Mouse (Mus musculus): ENCODE measurements at regions not wholly inside any gene's neighbourhood (a gene's known extent, or its start where the extent isn't known, plus 50 kb on each side); places are given as distances from the start of the nearest gene placed in this dataset.

DNA sequence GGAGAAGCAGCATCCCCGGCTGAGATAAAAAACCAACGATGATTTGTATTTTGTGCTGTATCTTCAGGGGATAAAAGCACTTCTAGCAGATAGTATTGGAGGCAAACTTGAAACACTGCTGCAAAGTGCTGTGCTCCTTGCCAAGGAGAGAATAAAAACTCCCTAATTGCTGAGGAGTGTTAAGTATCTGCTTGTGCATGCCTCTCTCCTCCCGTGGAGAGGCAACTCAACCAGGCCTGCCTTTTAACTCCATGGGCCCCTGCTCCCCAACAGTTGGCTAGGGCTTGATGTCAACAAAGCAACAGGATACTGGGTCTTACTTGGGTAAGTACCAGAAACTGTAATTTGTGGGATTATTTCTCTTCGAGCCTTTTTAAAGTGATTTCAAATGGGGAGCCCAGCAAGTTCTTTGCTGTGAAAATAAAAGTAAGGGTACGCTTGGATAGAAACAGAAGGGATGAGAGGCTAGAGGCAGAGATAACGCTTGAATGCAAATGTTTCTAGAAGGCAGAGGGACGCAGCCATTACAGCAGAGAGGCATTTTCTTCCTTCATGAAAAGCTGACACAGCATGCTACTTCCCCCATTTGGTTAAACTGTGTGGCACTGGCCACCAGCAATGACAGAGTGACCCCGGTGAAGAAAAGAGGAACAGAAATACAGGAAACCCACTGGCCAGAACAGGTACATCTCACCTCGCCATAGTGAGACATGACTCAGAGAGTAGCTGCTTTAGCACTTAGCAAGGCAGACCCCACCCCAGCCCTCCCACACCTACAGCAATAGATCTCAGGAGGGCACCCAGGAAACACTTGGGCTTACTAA, 369.0 kb upstream of the Spred2 start:
- no peak for TF ChIP-seq CTCF (IDR thresholded peaks at IDR 0.05; ENCODE audit: borderline replicate concordance, insufficient read depth, low read depth, low read length)
- no peak for TF ChIP-seq POLR2A (IDR thresholded peaks at IDR 0.05; ENCODE audit: borderline replicate concordance, insufficient read depth, low read length)
- Histone ChIP-seq H3K4me3 (replicated peaks; ENCODE audit: insufficient read depth, low read depth, low read length) (no peak overlapping the region), H3K27ac (ENCODE audit: insufficient read depth, low read length) (no peak overlapping the region), H3K27me3 (ENCODE audit: control insufficient read depth, insufficient read depth, low read length) (no peaks in the 10 kb centered on the region), H3K4me1 (ENCODE audit: control insufficient read depth, insufficient read depth, low read length) (no peaks in the 10 kb centered on the region)
- 41% methylated on average over 9 of the region's 9 CpGs for WGBS
- no peak for DNase-seq

DNA sequence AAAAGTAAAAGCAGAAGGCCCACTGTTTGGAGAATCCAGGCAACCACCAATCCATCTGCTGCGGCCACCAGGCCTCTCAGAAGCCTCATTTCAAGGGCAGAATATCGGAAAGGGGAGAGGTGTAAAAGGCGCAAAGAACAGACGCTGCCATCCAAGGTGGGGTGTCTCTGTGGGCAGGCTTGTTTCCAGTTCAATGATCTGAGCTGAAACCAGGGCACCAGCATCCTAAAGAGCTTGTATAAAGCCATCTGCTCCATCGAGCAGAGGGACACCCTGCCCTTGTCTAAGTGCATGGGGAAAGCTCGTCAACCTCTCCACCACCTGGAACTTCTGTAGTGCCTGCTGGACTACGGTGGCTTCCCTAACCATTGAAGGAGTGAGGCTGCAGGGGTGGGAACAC, 363.7 kb upstream of the Spred2 start:
- no peak for TF ChIP-seq CTCF (IDR thresholded peaks at IDR 0.05; ENCODE audit: borderline replicate concordance, insufficient read depth, low read depth, low read length)
- TF ChIP-seq POLR2A (IDR thresholded peaks at IDR 0.05; ENCODE audit: borderline replicate concordance, insufficient read depth, low read length) = no peak
- H3K27ac ChIP-seq (ENCODE audit: insufficient read depth, low read length) = no peak overlapping the region
- peaks cover 5% of the 10 kb centered on the region for H3K4me1 ChIP-seq (ENCODE audit: control insufficient read depth, insufficient read depth, low read length)
- no peak overlapping the region for H3K4me3 ChIP-seq (replicated peaks; ENCODE audit: insufficient read depth, low read depth, low read length)
- no peaks in the 10 kb centered on the region for H3K27me3 ChIP-seq (ENCODE audit: control insufficient read depth, insufficient read depth, low read length)
- 16% methylated on average over 7 of the region's 7 CpGs for WGBS
- DNase-seq = peak; percentile 10 to 23

DNA sequence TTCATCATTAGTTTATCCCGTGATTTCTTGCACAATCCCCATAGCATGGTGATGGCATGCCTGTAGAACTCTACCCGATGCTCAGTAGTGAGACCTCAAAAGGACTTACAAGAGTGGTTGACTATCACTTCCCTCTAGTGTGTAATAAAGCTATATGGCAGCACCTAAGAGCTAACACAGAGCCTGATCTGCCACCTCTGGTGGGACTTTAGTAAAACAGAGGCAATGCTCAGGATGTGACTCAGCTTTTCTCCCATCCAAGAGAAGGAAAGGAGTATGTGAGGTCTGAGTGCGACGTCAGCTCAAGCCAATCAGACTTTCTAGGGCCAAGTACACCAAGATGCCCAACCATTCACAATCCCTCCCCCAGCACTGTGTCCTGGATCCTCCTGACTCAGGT, 361.5 kb upstream of the Spred2 start:
- peaks cover 5% of the 10 kb centered on the region for H3K4me1 ChIP-seq (ENCODE audit: control insufficient read depth, insufficient read depth, low read length)
- H3K4me3 ChIP-seq (replicated peaks; ENCODE audit: insufficient read depth, low read depth, low read length) = no peak overlapping the region
- H3K27me3 ChIP-seq (ENCODE audit: control insufficient read depth, insufficient read depth, low read length) = no peaks in the 10 kb centered on the region
- no peak overlapping the region for H3K27ac ChIP-seq (ENCODE audit: insufficient read depth, low read length)
- DNase-seq = no peak
- TF ChIP-seq CTCF (IDR thresholded peaks at IDR 0.05; ENCODE audit: borderline replicate concordance, insufficient read depth, low read depth, low read length) = no peak
- WGBS = 94% methylated on average over 4 of the region's 4 CpGs

DNA sequence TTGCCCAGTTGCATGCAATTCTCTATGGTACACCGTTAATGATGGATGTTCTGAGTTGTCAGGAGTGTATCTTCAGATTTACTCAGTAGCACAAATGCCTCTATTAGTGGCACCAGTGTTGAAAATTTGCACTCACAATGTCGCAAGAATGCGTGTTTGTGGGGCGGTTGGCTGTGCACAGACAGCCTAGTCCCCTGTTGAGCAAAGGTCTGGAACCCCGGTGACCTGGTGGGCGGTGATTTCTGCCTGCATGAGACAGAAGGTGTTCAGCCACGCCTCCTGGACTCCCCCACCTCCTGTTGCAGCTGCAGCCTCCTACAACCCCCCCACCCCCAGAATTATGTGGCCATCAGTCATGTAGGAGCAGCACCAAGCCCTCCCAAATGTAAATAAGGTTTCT, 338.9 kb upstream of the Spred2 start:
- TF ChIP-seq POLR2A (IDR thresholded peaks at IDR 0.05; ENCODE audit: borderline replicate concordance, insufficient read depth, low read length) (no peak), CTCF (IDR thresholded peaks at IDR 0.05; ENCODE audit: borderline replicate concordance, insufficient read depth, low read depth, low read length) (no peak)
- WGBS = 72% methylated on average over 7 of the region's 7 CpGs
- Histone ChIP-seq H3K27me3 (ENCODE audit: control insufficient read depth, insufficient read depth, low read length) (no peaks in the 10 kb centered on the region; the same call in 1 of the 2 replicates), H3K4me3 (replicated peaks; ENCODE audit: insufficient read depth, low read depth, low read length) (no peak overlapping the region), H3K4me1 (ENCODE audit: control insufficient read depth, insufficient read depth, low read length) (no peaks in the 10 kb centered on the region), H3K27ac (ENCODE audit: insufficient read depth, low read length) (no peak overlapping the region)
- DNase-seq = no peak

DNA sequence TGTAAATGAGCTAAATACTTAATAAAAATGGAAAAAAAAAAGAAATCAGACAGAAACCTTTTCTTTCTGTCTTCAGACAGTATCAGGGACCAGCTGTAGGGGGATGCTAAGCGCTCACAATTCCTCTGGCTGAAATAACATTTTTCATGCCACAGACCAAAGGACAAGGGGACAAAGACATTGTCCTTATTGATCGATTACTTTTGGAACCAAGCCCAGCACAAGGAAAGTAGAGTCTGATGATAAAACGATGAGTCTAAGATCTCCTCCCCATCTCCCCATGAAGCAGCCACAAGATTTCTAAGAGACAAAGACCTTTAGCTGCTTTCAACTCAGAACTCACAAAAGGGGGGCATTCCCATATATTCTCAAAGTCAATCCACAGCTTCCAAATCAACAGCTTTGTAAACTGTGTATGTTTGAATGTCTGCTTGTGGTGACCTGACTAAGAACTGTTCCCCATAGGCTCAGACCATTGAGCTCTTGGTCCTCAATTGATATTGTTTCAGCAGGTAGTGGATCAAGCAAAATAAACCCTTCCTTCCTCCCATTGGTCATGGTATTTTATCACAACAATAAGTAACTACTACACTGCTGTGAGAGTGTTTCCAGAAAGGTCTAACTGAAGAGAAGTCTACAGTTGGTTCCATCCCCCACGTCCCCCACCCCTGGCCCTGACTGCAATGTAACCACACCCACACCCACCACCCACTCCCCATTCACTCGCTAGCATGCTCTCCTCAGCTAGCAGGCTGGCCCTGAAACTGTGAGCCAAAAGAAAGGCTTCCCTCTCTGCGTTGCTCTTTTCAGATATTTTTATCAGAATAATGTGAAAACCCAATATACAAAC, 331.4 kb upstream of the Spred2 start:
- Histone ChIP-seq H3K27ac (ENCODE audit: insufficient read depth, low read length) (no peak overlapping the region), H3K27me3 (ENCODE audit: control insufficient read depth, insufficient read depth, low read length) (no peaks in the 10 kb centered on the region; the same call in 1 of the 2 replicates), H3K4me3 (replicated peaks; ENCODE audit: insufficient read depth, low read depth, low read length) (no peak overlapping the region), H3K4me1 (ENCODE audit: control insufficient read depth, insufficient read depth, low read length) (peaks cover 2% of the 10 kb centered on the region; the same call in 1 of the 2 replicates)
- 71% methylated on average over 6 of the region's 6 CpGs for WGBS
- DNase-seq = no peak
- TF ChIP-seq POLR2A (IDR thresholded peaks at IDR 0.05; ENCODE audit: borderline replicate concordance, insufficient read depth, low read length) = no peak
- no peak for TF ChIP-seq CTCF (IDR thresholded peaks at IDR 0.05; ENCODE audit: borderline replicate concordance, insufficient read depth, low read depth, low read length)

DNA sequence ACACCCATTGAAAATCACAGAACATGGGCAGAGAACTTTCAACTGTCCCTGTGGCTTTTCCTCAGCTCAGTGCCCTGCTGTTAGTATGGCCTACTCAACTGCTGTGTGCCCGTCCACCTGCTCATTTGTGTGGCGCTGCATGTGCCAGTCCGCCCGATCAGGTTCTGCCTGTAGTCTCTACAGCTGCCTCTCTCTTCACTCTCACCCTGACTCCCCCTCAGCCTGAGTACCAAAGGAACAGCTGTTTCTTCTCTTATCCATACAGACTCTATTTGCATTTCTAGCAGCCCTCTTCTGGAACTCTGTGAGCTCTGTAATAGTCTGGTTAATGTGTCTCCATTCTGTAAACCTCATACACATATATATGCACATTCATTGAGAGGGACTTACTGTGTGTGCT, 329.1 kb upstream of the Spred2 start:
- Histone ChIP-seq H3K4me3 (replicated peaks; ENCODE audit: insufficient read depth, low read depth, low read length) (no peak overlapping the region), H3K4me1 (ENCODE audit: control insufficient read depth, insufficient read depth, low read length) (peaks cover 2% of the 10 kb centered on the region; the same call in 1 of the 2 replicates), H3K27me3 (ENCODE audit: control insufficient read depth, insufficient read depth, low read length) (no peaks in the 10 kb centered on the region; the same call in 1 of the 2 replicates), H3K27ac (ENCODE audit: insufficient read depth, low read length) (no peak overlapping the region)
- WGBS = 87% methylated on average over 4 of the region's 4 CpGs
- DNase-seq = no peak
- no peak for TF ChIP-seq POLR2A (IDR thresholded peaks at IDR 0.05; ENCODE audit: borderline replicate concordance, insufficient read depth, low read length)
- no peak for TF ChIP-seq CTCF (IDR thresholded peaks at IDR 0.05; ENCODE audit: borderline replicate concordance, insufficient read depth, low read depth, low read length)

DNA sequence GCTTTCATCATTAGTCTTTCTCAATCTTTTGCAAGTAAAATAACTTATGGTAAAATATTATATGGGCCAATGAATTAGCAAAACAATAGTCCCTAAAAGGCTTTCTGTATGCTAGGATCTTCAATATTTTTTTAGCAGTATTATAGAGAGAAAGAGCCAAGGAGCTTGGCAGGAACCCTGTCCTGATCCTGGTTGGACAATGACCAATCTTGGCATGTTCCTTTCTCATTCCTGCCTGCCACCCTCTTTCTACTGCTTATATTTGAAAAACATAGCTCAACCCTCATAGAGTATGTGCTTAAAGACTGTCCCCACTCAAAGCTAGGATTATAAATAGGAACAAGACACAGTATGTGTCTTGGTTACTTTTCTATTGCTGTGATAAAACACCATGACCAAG, 327.8 kb upstream of the Spred2 start:
- TF ChIP-seq POLR2A (IDR thresholded peaks at IDR 0.05; ENCODE audit: borderline replicate concordance, insufficient read depth, low read length) (no peak), CTCF (IDR thresholded peaks at IDR 0.05; ENCODE audit: borderline replicate concordance, insufficient read depth, low read depth, low read length) (no peak)
- Histone ChIP-seq H3K27ac (ENCODE audit: insufficient read depth, low read length) (no peak overlapping the region), H3K27me3 (ENCODE audit: control insufficient read depth, insufficient read depth, low read length) (no peaks in the 10 kb centered on the region; the same call in 1 of the 2 replicates), H3K4me3 (replicated peaks; ENCODE audit: insufficient read depth, low read depth, low read length) (no peak overlapping the region), H3K4me1 (ENCODE audit: control insufficient read depth, insufficient read depth, low read length) (peaks cover 5% of the 10 kb centered on the region)
- peak in 1 of 2 experiments; percentile 3 for DNase-seq

Data from cerebellum, adult 2 months (tissue).